Mouse (Mus musculus) hindbrain, embryonic 10.5 days (tissue): Measurements from ENCODE around the gene Zbtb40. TPM values are rescaled to one million over a fixed set of nuclear protein-coding genes. Genes with fewer than 3 reads are reported as not detected.

Source experiments
- DNase-seq: peaks from one replicate; pipeline ENCODE4 v3.0.0-alpha.2; 2017; ENCODE audit warnings: low spot score
- H3K27ac ChIP-seq: fragments of 300-500 bp; sonication (generic); 2 replicates; pipeline ENCODE4 v1.5.1; 2016; ENCODE audit warnings: mild to moderate bottlenecking, moderate library complexity
- H3K27me3 ChIP-seq: fragments of 300-500 bp; sonication (generic); 2 replicates; pipeline ENCODE4 v1.6.1; 2016; ENCODE audit warnings: mild to moderate bottlenecking; ENCODE audit not compliant: poor library complexity, insufficient read depth, severe bottlenecking
- H3K36me3 ChIP-seq: fragments of 300-500 bp; sonication (generic); 2 replicates; pipeline ENCODE4 v1.6.1; 2016; ENCODE audit warnings: mild to moderate bottlenecking, moderate library complexity
- H3K4me1 ChIP-seq: fragments of 300-500 bp; sonication (generic); replicated peaks from 2 replicates; pipeline ENCODE4 v1.6.1; 2016; ENCODE audit warnings: mild to moderate bottlenecking
- H3K4me3 ChIP-seq: fragments of 300-500 bp; sonication (generic); 2 replicates; pipeline ENCODE4 v1.5.1; 2016; ENCODE audit warnings: mild to moderate bottlenecking, moderate library complexity
- H3K9me3 ChIP-seq: fragments of 300-500 bp; sonication (generic); 2 replicates; pipeline ENCODE4 v1.6.1; 2016; ENCODE audit warnings: mild to moderate bottlenecking, moderate library complexity
- WGBS: fragments of 180-500 bp; shearing (Covaris S2); methylation state at CpG from one replicate; pipeline ENCODE4 v1.1.7; 2016; 5-methylcytosine and 5-hydroxymethylcytosine counted together
- polyA plus RNA-seq: library from polyadenylated mRNA; unstranded; fragments of >200 nt; fragmentation: Nextera tagmentation; extraction: Ambion mirVana; gene quantifications from 2 replicates; pipeline ENCODE4 v1.2.1, GENCODE M21; 2016

Zbtb40 gene
- polyA plus RNA-seq, 1 experiment from 2014 or later = 5.5 TPM

DNA sequence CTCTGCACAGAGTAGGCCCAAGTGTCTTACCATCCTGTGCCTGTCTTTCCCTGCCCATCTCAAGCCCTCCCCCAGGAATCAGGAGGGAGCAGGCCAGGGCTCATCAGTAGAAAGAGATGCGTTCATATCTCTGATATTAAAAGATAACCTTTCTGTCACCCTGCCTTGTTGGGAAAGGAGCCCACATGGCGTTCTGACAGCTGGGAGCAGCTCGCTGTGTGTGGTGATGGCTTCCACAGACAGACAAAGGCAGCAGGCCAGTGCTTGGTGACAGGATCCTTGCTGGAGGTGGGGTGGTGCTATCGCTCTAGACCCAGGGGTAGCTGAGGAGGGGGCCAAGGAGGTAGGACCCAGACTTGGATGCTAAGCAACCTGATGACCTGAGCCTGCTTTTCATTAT lies 86.2 kb downstream of the Zbtb40 start:
- H3K27me3 ChIP-seq = peaks cover 97% of the 10 kb centered on the region
- no peaks in the 10 kb centered on the region for H3K9me3 ChIP-seq
- H3K4me3 ChIP-seq = no peak overlapping the region
- peak overlapping the region; percentile 72 for H3K27ac ChIP-seq
- peaks cover 80% of the 10 kb centered on the region for H3K4me1 ChIP-seq
- no peaks in the 10 kb centered on the region for H3K36me3 ChIP-seq
- WGBS = 41% methylated on average over 4 of the region's 4 CpGs
- DNase-seq = no peak

DNA sequence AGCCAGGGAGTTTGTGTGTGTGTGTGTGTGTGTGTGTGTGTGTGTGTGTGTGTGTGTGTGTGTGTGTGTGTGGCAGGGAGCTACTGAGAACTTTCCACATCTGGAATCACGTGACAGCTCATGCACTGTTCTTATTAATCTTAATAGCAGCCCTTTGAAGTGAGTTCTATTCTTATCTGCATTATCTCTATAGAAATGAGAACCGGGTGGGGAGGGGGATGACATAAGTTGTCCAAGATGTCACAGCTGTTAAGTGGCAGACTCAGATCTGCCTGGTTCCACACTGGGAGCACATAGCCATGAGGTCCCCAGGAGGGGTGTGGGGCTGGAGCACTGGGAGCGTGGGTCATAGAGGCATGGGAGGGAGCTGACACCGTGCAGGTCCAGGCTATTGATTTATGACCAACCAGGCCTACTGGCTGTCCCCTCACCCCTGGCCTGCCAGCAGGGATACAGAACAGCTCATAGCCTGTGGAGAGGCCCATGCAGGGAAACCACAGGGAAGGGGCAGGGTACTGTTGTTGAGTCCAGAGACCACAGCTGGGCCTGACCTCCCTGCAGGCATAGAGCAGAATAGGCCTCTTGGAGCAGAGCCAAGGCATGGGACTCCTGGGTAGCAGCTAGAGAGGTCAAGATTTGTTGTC lies 86.8 kb downstream of the Zbtb40 start:
- Histone ChIP-seq H3K4me3 (no peak overlapping the region), H3K27me3 (peaks cover 97% of the 10 kb centered on the region), H3K36me3 (no peaks in the 10 kb centered on the region), H3K4me1 (peaks cover 80% of the 10 kb centered on the region), H3K9me3 (no peaks in the 10 kb centered on the region), H3K27ac (peak overlapping the region; percentile 72; the same call in 1 of the 2 replicates)
- WGBS = 28% methylated on average over 4 of the region's 4 CpGs
- DNase-seq = peak; percentile 51

DNA sequence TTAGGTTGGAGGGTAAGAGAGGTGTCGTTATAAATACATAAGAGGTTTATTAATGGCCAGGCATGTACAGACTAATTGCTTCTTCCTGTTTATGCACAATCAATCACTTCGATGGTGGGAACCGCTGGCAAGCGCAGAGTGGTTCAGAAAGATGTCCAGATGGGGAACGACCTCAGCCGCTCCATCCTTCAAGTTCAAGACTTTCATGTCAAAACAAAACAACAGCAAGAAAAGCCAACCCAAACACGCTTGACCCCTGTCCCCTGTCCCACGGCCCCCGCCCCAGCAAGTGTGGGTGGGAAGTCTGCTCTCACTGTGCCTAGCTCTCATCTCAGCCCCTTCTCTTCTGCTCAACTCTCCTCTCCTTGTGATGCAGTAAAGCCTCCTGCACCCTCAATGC lies 88.0 kb downstream of the Zbtb40 start:
- H3K36me3 ChIP-seq = no peaks in the 10 kb centered on the region
- 0 out of 2 replicates have a peak overlapping the region, but pooled peaks have one; percentile 6 for H3K4me3 ChIP-seq
- WGBS = 69% methylated on average over 9 of the region's 9 CpGs
- no peak overlapping the region for H3K27ac ChIP-seq
- H3K27me3 ChIP-seq = peaks cover 97% of the 10 kb centered on the region
- no peaks in the 10 kb centered on the region for H3K9me3 ChIP-seq
- peaks cover 78% of the 10 kb centered on the region for H3K4me1 ChIP-seq
- no peak for DNase-seq

DNA sequence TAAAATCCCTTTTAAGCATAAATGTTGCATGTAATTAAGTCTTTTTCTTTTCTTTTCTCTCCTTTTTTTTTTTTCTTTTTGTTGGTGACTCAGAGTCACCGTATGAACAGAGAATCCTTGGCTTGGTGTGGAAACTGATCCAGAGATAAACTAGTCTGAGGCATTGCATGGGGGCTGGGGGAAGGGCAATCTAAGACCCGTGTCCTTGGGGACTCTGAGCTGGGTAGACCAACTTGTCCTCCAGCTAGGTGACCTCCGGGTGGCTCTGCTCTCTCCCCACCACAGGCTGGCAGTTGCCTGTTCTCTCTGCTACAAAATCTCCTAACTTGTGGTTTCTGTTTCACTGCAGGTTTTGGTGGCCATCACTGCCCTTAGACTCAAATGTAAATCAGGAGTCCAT lies 88.5 kb downstream of the Zbtb40 start:
- peaks cover 97% of the 10 kb centered on the region for H3K27me3 ChIP-seq
- no peak overlapping the region for H3K4me3 ChIP-seq
- peaks cover 73% of the 10 kb centered on the region for H3K4me1 ChIP-seq
- H3K36me3 ChIP-seq = no peaks in the 10 kb centered on the region
- no peaks in the 10 kb centered on the region for H3K9me3 ChIP-seq
- H3K27ac ChIP-seq = no peak overlapping the region
- no peak for DNase-seq
- WGBS = 63% methylated on average over 3 of the region's 3 CpGs

DNA sequence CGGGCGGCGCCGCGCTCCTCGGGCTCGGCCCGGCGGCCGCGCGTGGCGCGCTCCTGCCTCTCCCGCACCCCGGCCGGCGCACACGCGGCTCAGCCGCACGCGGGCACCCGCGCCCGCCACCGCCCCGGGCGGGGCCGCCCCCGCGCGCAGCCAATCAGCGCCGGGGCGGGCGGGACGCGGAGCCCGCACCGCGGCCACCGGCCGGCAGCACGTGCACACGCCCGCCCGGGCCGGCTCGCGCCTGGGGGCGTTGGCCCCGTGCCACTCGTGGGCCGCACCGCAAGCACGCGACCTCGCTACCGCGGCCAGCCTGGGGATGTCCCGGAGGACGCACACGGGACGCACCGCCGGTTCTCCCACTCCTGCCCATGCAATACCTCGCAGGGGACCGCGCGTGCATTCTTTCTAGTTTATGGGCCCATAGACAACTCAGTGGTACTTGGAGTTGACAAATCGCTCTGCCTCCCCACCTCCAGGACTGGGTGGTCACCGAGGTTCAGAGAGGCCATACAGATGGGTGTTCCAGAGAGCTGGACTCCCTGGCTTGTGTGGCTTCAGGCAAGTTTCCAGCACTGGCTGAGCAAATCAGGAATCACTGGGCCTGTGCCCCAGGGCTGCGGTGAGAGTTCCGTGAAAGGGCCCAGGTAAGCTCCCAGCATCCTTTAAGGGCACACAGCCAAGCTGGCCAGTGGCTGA lies 91.7 kb downstream of the Zbtb40 start, which contains the start of gene Epha8:
Epha8 (minus strand) TSS at position 66 of the 696 bp plus-strand sequence.
- H3K27ac ChIP-seq = 0 out of 2 replicates have a peak within 1 kb of the TSS, but pooled peaks have one; percentile 35
- H3K36me3 ChIP-seq = no peaks in the 10 kb centered on the region
- peak within 1 kb of the TSS; percentile 55 for H3K4me3 ChIP-seq
- H3K9me3 ChIP-seq = no peaks in the 10 kb centered on the region
- peaks cover 59% of the 10 kb centered on the region for H3K4me1 ChIP-seq
- DNase-seq = no peak
- 5% methylated on average over 75 of the region's 75 CpGs for WGBS
- peaks cover 98% of the 10 kb centered on the region for H3K27me3 ChIP-seq

DNA sequence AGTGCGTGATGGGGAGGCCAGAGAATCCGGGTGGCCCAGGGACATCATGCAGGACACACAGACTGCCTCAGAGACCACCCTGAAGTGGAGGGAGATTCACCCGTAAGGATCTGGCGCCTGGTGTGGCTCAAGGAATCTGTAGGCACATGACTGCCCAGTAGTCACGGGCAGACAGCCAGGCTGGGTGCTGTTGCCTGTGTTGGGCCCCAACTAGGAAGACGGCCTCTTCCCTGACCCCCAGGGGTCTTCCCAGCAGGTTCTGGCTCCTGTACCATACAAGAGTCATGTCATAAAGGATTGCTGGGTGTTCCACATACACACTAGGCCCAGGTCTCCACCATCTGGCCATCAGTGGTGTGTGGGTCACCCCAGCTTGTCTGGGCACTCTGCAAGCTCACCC lies 94.0 kb downstream of the Zbtb40 start:
- Histone ChIP-seq H3K4me1 (peaks cover 50% of the 10 kb centered on the region), H3K27ac (no peak overlapping the region), H3K27me3 (peaks cover 99% of the 10 kb centered on the region), H3K36me3 (no peaks in the 10 kb centered on the region), H3K4me3 (no peak overlapping the region), H3K9me3 (no peaks in the 10 kb centered on the region)
- 71% methylated on average over 6 of the region's 6 CpGs for WGBS
- DNase-seq = no peak

DNA sequence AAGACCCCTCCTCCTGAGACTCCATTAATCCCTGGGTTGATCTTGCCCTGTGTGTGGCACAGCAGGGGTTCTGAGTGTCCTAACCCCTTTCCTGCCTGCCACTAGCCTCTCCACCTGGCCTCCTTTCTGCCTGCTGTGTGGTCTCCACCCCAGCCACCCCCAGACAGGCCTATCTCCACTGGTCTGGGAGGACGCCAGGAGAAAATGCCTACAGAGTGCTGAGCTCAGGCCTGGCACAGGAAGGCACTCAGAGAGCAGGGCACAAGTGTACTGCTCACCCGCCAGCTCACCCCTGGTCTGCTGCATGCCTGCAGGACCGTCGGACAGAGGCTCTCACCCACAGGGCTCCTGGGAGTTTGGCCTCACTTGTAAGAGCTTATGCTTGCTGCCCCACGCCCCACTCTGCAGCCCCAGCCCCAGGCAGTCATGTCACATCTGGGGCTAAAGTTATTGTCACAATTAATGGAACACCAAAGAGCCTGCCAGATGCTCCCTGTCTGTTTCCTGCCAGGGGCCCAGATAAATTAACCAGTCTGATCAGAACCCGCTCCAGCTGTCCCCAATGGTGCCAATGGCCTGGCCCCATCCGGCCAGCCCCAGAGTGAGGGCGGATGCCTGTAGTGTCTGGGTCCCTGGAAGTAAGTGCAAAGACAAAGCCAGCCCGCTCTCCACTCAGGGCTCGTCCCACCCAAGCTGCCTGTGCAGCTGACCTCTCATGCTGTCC lies 99.2 kb downstream of the Zbtb40 start:
- H3K27me3 ChIP-seq = peaks cover 96% of the 10 kb centered on the region
- H3K36me3 ChIP-seq = no peaks in the 10 kb centered on the region
- H3K27ac ChIP-seq = peak overlapping the region; percentile 8; the same call in 1 of the 2 replicates
- WGBS = 40% methylated on average over 10 of the region's 10 CpGs
- no peak overlapping the region for H3K4me3 ChIP-seq
- DNase-seq = no peak
- peaks cover 58% of the 10 kb centered on the region for H3K4me1 ChIP-seq
- no peaks in the 10 kb centered on the region for H3K9me3 ChIP-seq

DNA sequence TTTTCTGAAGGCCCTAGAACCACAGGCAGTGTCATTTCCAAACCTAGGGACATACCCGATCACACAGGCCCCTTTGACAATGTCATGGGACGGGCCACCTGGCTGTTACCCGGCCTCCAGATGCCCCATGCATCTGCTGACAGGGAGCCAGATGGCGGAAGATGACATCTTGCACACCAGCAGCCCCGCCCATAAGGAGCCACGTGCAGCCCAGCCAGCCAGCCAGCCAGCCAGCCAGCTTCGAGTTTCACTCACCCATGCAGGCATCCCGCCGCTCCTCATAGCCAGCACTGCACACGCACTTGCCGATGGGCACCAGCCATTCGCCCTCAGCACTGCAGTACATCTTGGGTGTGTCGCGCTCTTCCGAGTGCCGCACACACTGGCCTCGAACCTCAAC lies 103.2 kb downstream of the Zbtb40 start:
- Histone ChIP-seq H3K9me3 (no peaks in the 10 kb centered on the region), H3K27ac (peak overlapping the region; percentile 67), H3K36me3 (no peaks in the 10 kb centered on the region), H3K27me3 (peaks cover 94% of the 10 kb centered on the region), H3K4me1 (peaks cover 68% of the 10 kb centered on the region), H3K4me3 (no peak overlapping the region)
- WGBS = 62% methylated on average over 17 of the region's 17 CpGs
- peak; percentile 64 for DNase-seq

DNA sequence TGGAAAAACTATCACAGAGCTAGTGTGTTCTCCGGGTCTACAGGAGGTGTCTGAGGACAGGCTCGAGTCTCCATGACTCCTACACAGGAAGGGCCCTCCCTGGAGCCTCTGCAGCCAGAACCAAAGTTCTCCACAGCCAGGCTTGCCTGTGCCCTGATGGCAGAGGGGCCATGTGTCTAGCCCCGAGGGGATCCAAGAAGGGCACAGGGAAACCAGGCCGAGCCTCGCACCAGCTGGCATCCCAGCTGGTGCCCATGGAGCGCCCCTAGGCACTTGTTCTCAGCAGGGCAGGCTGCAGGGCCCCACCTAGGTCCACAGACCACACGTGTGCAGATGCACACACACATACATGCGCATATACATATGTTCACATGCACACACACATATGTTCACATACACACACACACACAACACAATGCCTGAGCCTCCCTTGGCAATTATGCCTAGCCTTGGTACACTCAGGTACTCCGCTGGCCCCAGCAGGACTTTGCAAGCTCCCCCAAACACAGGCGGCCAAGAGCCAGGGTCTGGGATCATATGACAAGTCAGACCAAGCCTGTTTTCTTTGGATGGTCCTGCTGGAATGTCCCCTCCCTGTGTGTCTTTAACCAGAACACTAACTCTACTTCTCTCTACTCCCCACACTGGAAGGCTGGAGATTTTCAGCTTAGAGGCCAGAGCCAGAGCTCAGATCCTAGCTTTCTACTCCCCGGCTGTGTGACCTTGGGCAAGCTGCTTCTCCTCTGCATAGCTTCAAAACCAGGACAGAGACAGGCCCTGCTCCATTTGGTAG lies 103.8 kb downstream of the Zbtb40 start:
- no peaks in the 10 kb centered on the region for H3K9me3 ChIP-seq
- H3K36me3 ChIP-seq = no peaks in the 10 kb centered on the region
- DNase-seq = no peak
- 75% methylated on average over 11 of the region's 11 CpGs for WGBS
- peaks cover 94% of the 10 kb centered on the region for H3K27me3 ChIP-seq
- peaks cover 61% of the 10 kb centered on the region for H3K4me1 ChIP-seq
- no peak overlapping the region for H3K4me3 ChIP-seq
- H3K27ac ChIP-seq = peak overlapping the region; percentile 67

DNA sequence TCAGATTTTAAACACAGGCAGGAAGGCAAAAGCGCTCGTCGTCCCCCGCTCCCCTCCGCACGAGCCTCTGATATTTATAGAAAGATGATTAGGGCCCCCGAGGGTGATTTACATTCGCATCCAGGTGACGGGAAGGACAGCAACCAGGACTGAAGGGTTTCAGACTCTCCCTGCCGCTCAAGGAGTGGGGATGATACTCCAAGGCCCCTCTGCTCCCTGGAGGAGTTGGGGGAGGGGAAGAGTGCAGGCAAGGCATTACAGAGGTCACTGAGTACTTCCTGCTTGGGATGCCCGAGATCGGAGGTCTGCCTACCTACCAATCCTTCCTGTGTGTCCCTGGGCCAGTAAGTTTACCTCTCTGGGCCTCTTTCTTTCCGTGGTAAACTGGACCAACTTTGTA lies 105.4 kb downstream of the Zbtb40 start:
- H3K36me3 ChIP-seq = no peaks in the 10 kb centered on the region
- peaks cover 91% of the 10 kb centered on the region for H3K27me3 ChIP-seq
- no peak overlapping the region for H3K4me3 ChIP-seq
- no peak for DNase-seq
- peak overlapping the region; percentile 35; the same call in 1 of the 2 replicates for H3K27ac ChIP-seq
- no peaks in the 10 kb centered on the region for H3K9me3 ChIP-seq
- peaks cover 50% of the 10 kb centered on the region for H3K4me1 ChIP-seq
- WGBS = 30% methylated on average over 13 of the region's 13 CpGs

DNA sequence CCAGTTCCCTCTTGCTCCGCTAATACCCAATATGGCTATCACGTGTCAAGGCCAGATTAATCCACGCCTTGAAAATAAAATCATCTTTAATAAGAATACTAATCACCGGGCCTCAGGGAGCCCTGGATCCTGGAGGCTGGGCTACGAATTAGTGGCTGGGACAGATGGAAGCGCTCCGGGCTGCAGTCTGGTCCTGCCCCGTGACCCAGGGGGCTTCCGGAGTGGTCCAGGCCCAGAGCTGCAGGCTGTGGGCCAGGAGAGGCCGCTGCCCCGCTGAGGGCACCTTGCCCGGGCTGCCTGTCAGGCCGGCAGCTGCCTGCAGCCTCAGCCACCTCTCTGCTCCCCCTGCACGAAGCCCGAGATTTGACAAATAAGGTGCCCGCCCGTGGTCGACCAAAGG lies 105.8 kb downstream of the Zbtb40 start:
- Histone ChIP-seq H3K4me1 (peaks cover 50% of the 10 kb centered on the region), H3K27me3 (peaks cover 91% of the 10 kb centered on the region), H3K27ac (peak overlapping the region; percentile 46), H3K36me3 (no peaks in the 10 kb centered on the region), H3K4me3 (no peak overlapping the region), H3K9me3 (no peaks in the 10 kb centered on the region)
- no peak for DNase-seq
- 27% methylated on average over 18 of the region's 18 CpGs for WGBS

DNA sequence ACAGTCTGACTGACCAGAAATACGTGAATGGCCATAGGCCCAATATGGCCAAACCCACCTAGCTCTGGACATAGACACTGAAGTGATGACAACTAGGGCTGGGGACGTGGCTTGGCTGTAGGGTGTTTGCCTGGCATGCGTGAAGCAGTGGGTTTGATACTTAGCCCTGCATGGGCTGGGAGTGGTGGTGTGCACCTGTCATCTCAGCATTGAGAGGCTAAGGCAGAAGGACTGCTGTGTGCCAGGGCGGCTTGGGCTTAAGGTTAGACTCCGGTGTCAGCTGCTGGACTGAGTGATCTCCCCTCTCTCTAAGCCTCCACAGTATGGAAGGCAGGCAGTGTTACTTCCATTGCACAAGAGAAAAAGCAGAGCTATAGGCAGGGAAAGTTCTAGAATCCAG lies 110.7 kb downstream of the Zbtb40 start:
- Histone ChIP-seq H3K4me3 (no peak overlapping the region), H3K9me3 (no peaks in the 10 kb centered on the region), H3K27ac (no peak overlapping the region), H3K36me3 (no peaks in the 10 kb centered on the region), H3K27me3 (peaks cover 87% of the 10 kb centered on the region), H3K4me1 (peaks cover 39% of the 10 kb centered on the region)
- DNase-seq = no peak
- WGBS = 82% methylated on average over 5 of the region's 5 CpGs
